Mouse (Mus musculus) lung, embryonic 16.5 days (tissue): ENCODE measurements at regions not wholly inside any gene's neighbourhood (a gene's known extent, or its start where the extent isn't known, plus 50 kb on each side); places are given as distances from the start of the nearest gene placed in this dataset.

Source experiments
- ATAC-seq: fragments of 200-750 bp; cut with Nextera tagmentation; 2 replicates; pipeline ENCODE4 v1.8.0; 2017; ENCODE audit warnings: low read depth, mild to moderate bottlenecking, moderate library complexity
- H3K27ac ChIP-seq: fragments of 300-500 bp; sonication (generic); 2 replicates; pipeline ENCODE4 v1.5.1; 2014; ENCODE audit warnings: mild to moderate bottlenecking, control low read depth, low read length
- H3K27me3 ChIP-seq: fragments of 300-500 bp; sonication (generic); 2 replicates; pipeline ENCODE4 v1.6.1; 2014; ENCODE audit warnings: low read depth, low read length, mixed read lengths; ENCODE audit not compliant: control insufficient read depth, insufficient read depth
- H3K36me3 ChIP-seq: fragments of 300-500 bp; sonication (generic); 2 replicates; pipeline ENCODE4 v1.6.1; 2014; ENCODE audit warnings: low read length; ENCODE audit not compliant: control insufficient read depth, insufficient read depth
- H3K4me1 ChIP-seq: fragments of 300-500 bp; sonication (generic); replicated peaks from 2 replicates; pipeline ENCODE4 v1.6.1; 2014; ENCODE audit warnings: low read length, mixed read lengths; ENCODE audit not compliant: control insufficient read depth, insufficient read depth
- H3K4me2 ChIP-seq: fragments of 300-500 bp; sonication (generic); 2 replicates; pipeline ENCODE4 v1.6.1; 2014; ENCODE audit warnings: low read depth, low read length, control low read depth
- H3K4me3 ChIP-seq: fragments of 300-500 bp; sonication (generic); 2 replicates; pipeline ENCODE4 v1.5.1; 2014; ENCODE audit warnings: mild to moderate bottlenecking, low read length, control low read depth
- H3K9ac ChIP-seq: fragments of 300-500 bp; sonication (generic); 2 replicates; pipeline ENCODE4 v1.6.1; 2014; ENCODE audit warnings: low read length, control low read depth
- H3K9me3 ChIP-seq: fragments of 300-500 bp; sonication (generic); 2 replicates; pipeline ENCODE4 v1.6.1; 2016; ENCODE audit warnings: low read length; ENCODE audit not compliant: control insufficient read depth
- WGBS: fragments of 180-500 bp; shearing (Covaris S2); extraction: QIAGEN DNeasy Blood & Tissue Kit; methylation state at CpG from one replicate; pipeline ENCODE4 v1.1.7; 2014; 5-methylcytosine and 5-hydroxymethylcytosine counted together

DNA sequence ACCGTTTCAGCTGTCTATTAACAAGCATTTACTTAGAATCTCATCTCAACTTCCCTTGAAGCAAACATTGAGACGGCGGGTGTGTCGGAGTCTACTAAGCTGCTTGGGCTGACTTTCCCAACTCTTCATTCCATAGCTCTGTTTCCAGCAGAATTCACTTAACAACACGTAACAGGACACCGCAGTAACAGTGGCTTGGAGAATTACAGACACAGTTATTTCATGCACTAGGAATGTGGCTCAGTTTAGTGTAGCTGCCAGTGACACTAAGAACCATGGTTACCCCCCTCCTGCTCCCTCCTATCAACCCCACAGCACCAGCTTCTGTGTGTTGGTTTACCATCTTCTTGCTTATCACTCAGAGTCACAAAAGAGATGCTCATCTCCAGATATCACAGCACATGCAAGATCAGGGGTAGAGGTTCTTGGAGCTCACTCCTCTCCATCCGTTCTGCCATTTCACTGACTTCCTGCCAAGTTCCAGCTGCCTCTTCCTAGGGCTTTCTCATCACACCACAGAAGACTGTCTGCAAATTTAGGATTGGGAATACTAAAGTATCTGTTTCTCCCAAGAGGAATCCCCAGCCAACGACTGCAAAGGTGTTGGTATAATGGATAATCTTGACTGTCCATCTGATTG lies 90.7 kb downstream of the Banf2 start:
- Histone ChIP-seq H3K27ac (no peak overlapping the region), H3K9ac (no peak overlapping the region), H3K36me3 (no peaks in the 10 kb centered on the region), H3K4me2 (no peak overlapping the region), H3K9me3 (no peaks in the 10 kb centered on the region), H3K4me1 (no peaks in the 10 kb centered on the region), H3K27me3 (no peaks in the 10 kb centered on the region), H3K4me3 (no peak overlapping the region)
- ATAC-seq, result peak; percentile 78
- 36% methylated on average over 8 of the region's 8 CpGs for WGBS

DNA sequence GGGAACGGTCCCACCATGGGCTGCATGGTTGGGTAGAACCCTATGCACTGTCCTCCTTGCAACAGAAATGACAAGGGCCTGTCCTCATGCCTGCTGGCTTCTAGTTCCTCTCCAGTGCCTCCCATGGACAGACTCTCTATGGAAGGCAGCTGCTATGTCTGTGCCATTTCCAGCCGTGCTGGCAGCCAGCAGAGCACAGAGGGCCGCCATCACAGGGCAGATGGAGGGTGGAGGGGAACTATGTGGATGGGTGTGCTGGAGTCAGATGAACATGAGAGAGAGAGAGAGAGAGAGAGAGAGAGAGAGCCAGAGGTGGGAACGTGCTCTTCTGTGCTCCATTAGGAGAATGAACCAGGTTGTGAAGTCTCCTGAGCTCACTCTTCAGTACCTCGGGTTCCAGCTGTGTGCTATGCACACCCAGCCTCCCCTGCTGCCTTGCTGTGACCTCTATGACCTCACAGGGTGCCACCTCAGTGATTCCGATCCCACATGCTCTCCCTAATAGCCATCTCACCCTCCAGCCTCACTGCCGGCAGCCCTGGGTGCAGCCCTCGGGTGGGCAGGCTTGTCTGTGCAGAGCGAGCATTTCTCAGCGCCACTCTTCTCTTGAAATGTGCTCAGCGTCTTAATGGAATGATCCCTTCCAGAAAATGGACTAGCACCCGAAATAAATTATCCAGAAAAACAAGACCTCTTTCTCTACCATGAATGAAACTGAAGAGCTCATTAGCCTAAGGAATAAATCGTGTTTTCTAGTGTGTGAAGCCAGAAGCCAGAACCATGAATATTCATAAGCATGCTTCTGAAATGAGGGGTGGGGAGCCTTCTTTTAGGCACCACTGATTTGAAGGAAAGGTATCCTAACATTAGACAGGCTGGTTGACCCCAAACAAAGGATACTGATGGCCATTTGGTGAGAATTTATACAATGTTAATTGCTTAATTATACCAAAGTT lies 94.5 kb downstream of the Banf2 start:
- Histone ChIP-seq H3K9ac (no peak overlapping the region), H3K4me2 (no peak overlapping the region), H3K27me3 (no peaks in the 10 kb centered on the region), H3K27ac (no peak overlapping the region), H3K36me3 (no peaks in the 10 kb centered on the region), H3K9me3 (peaks cover 3% of the 10 kb centered on the region; the same call in 1 of the 2 replicates), H3K4me1 (no peaks in the 10 kb centered on the region), H3K4me3 (no peak overlapping the region)
- no peak for ATAC-seq
- WGBS, result 76% methylated on average over 13 of the region's 13 CpGs

DNA sequence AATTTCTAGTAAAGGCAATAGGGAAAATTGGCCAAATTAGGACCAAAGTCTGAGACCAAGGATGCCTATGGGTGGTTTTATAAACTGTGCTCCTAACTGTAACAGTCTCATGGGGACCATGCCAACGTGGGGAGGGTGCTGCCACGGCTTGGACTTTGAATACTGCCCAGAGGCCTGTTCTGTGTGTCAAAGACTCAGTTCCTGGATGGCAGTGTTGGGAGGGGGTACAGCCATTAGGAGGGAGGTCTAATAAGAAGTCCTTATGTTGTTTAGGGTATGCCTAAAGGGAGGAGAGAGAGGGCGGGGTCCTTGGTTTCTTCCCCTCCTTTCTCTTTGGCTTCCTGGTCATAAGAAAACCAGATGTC lies 95.2 kb downstream of the Banf2 start:
- Histone ChIP-seq H3K4me3 (no peak overlapping the region), H3K9me3 (peaks cover 3% of the 10 kb centered on the region; the same call in 1 of the 2 replicates), H3K27me3 (no peaks in the 10 kb centered on the region), H3K4me2 (no peak overlapping the region), H3K27ac (no peak overlapping the region), H3K4me1 (no peaks in the 10 kb centered on the region), H3K36me3 (no peaks in the 10 kb centered on the region), H3K9ac (no peak overlapping the region)
- no peak for ATAC-seq
- WGBS, result 87% methylated on average over 3 of the region's 3 CpGs

DNA sequence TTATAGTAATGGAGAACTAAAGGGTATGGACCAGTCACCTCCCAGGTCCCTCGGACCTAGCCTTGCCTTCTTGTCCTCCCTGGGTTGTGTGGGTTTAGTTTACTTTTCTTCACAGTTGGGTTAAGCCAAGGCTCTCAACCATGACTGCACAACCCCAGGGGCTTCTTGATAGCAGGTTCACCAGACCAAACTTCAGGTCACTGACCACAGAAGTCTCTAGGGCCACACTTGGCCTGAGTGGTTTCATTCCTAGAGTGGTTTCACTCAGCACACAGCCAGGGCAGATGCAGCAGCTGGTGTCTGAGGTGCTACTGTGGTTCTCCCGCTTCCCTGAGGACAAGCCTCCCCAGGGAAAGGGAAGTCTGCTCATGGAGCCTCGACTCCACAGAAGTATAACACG lies 95.7 kb downstream of the Banf2 start:
- ATAC-seq, result no peak
- Histone ChIP-seq H3K4me3 (no peak overlapping the region), H3K9me3 (peaks cover 3% of the 10 kb centered on the region; the same call in 1 of the 2 replicates), H3K27ac (no peak overlapping the region), H3K36me3 (no peaks in the 10 kb centered on the region), H3K9ac (no peak overlapping the region), H3K27me3 (no peaks in the 10 kb centered on the region), H3K4me2 (no peak overlapping the region), H3K4me1 (no peaks in the 10 kb centered on the region)
- 72% methylated on average over 4 of the region's 4 CpGs for WGBS

DNA sequence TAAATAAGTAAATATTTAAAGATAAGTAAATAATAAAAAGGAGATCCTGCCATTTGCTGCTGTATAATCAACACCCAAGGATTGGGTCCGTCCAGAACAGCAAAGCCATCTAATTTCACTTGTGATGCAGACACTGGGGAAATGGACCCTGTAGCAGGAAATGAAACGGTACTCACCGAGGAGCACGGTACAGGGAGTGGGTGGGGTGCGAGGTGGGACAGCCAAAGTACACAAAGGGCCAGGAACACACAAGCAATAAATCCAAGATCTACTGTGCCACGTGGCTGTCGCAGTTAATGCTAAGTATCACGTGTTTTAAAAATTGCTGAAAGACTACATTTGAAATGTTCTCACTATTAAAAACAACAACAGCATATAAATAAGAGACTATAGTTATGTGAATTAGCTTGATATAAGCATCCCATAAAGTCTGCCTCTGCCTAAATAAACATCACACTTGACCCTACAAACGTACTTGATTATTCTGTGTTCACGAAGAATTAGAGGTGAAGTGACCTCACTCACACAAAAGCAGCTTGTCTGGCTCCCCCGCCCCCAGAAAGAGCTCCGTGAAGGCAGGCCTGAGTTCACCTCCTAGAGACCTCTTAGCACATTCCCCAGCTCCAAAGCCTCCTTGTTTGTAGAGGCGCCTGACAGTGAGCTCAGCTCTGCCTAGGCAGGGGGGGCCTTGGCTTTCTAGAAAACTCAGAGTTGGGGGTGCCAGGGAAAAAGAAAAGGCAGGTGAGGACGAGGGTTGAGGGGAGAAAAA lies 101.1 kb downstream of the Banf2 start:
- peak; percentile 70; the same call in 1 of the 2 replicates for ATAC-seq
- H3K27me3 ChIP-seq, result no peaks in the 10 kb centered on the region

DNA sequence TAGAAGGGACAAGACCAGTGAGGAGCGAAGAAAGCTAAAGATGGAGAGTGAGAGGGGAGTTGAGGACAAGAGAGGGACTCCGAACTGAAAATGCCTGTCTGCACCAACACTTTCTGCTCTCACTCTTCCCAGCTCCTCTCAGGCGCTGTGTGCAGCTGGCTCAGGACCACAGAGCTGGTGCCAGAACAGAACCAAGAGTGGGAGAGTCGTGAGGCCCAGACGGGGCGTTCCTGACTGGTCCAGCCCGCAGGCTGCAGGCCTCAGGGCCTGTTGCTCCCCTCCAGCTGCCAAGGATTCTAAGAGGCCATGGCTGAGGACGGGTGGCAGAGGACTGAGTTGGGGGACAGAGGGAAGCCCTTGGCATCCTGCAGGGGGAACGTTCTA lies 101.7 kb downstream of the Banf2 start:
- Histone ChIP-seq H3K4me1 (peaks cover 5% of the 10 kb centered on the region), H3K9me3 (peaks cover 3% of the 10 kb centered on the region; the same call in 1 of the 2 replicates), H3K27me3 (no peaks in the 10 kb centered on the region), H3K9ac (no peak overlapping the region), H3K4me2 (no peak overlapping the region), H3K4me3 (no peak overlapping the region), H3K27ac (peak overlapping the region; percentile 19; the same call in 1 of the 2 replicates), H3K36me3 (no peaks in the 10 kb centered on the region)
- peak; percentile 77 for ATAC-seq
- 44% methylated on average over 9 of the region's 9 CpGs for WGBS

More for the DNA sequence above, 101.1 kb downstream of the Banf2 start:
- Histone ChIP-seq H3K27ac (peak overlapping the region; percentile 19; the same call in 1 of the 2 replicates), H3K4me1 (peaks cover 5% of the 10 kb centered on the region), H3K4me2 (no peak overlapping the region), H3K4me3 (no peak overlapping the region), H3K9ac (no peak overlapping the region), H3K36me3 (no peaks in the 10 kb centered on the region), H3K9me3 (peaks cover 3% of the 10 kb centered on the region; the same call in 1 of the 2 replicates)
- 37% methylated on average over 14 of the region's 14 CpGs for WGBS

DNA sequence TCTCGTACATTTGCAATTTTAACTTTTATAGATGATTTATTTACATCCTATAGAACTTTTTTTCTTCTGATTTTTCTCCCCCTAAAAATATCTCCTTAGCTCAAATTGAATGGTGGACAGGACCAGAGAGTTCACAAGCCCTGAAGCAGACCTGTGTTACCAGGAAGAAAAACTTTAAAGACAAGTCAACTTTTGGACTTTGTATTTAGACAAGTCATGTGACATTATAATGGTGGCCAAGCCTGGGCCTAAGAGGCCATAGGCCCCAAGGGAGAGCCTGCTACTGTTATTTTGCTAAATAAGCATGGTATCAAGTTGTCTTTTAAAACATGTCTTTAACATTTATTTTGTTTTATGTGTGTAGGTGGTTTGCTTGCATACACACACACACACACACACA lies 102.7 kb downstream of the Banf2 start:
- no peak overlapping the region for H3K4me2 ChIP-seq
- H3K27ac ChIP-seq, result no peak overlapping the region
- peaks cover 5% of the 10 kb centered on the region for H3K4me1 ChIP-seq
- no peaks in the 10 kb centered on the region for H3K27me3 ChIP-seq
- H3K4me3 ChIP-seq, result no peak overlapping the region
- ATAC-seq, result no peak
- no peaks in the 10 kb centered on the region for H3K9me3 ChIP-seq
- no peaks in the 10 kb centered on the region for H3K36me3 ChIP-seq
- no peak overlapping the region for H3K9ac ChIP-seq
- WGBS, result 90% methylated on average over 1 of the region's 1 CpGs

DNA sequence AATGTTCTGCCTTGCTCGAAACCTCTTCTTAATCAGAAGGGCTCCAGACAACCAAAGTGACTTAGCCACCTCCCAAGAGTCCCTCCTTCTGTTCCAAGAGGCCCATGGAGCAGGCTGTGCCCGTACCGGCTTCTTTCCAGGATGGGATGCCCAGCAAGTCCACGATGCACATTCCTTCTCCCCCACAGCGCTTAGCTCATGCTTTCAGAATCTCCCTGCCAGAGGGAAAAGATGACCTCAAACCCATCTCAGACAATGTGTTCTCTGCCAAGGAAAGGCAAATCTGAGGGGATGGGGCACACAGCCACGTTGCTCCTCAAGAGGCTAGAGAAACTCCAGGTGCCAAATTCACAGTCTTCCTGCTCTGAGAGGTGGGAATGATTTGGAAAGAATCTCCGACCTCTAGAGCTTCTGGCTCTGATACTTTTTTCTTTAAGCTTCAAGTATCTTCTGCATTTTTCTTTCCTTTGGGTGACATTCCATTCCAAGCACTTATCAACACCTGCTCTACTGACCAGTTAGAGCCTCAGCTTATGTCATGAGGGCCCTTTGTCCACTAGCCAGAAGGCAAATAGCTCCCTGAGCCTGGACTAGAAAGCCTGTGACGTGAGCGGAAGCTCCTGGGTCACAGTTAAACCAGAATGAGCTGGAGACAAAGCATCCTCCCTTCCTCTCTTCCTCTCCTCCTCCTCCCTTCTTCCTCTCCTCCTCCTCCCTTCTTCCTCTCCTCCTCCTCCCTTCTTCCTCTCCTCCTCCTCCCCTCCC lies 110.9 kb downstream of the Banf2 start:
- Histone ChIP-seq H3K4me1 (no peaks in the 10 kb centered on the region), H3K27me3 (no peaks in the 10 kb centered on the region), H3K36me3 (no peaks in the 10 kb centered on the region), H3K4me3 (no peak overlapping the region), H3K27ac (no peak overlapping the region), H3K4me2 (no peak overlapping the region), H3K9ac (no peak overlapping the region), H3K9me3 (no peaks in the 10 kb centered on the region)
- 65% methylated on average over 9 of the region's 9 CpGs for WGBS
- peak; percentile 38; the same call in 1 of the 2 replicates for ATAC-seq
